Mouse (Mus musculus) adrenal gland, postnatal 10 days (tissue): ENCODE measurements around the gene Taok2. TPM values are rescaled to one million over a fixed set of nuclear protein-coding genes. Genes with fewer than 3 reads are reported as not detected.
"Not testable (repeated sequence)": the region's sequence is repeated elsewhere in the genome, so short reads cannot be mapped to it uniquely, and the experiment has no call there.

Source experiments
- DNase-seq: peaks from one replicate; pipeline ENCODE4 v3.0.0; 2021; ENCODE audit warnings: mixed read lengths
- long read RNA-seq, 2 experiments: library from polyadenylated mRNA; stranded (forward); transcript quantifications; one replicate each; pipeline ENCODE4 v2.0.0; 2021
- total RNA-seq, 2 experiments: library from RNA; stranded (reverse); gene quantifications; 2 replicates each; pipeline ENCODE4 v1.2.3; 2021

Taok2 gene
- 10 to 100 TPM; 69.7 to 85.8 TPM for total RNA-seq
- long read RNA-seq, experiment 1, full-length matches to known transcripts = 18 of 39 reads
- long read RNA-seq, experiment 1, partial matches to known transcripts = 8 of 39 reads
- long read RNA-seq, experiment 1, other reads (novel, unspliced or antisense) = 13 of 39 reads
- long read RNA-seq, experiment 2, full-length matches to known transcripts = 9 of 14 reads
- long read RNA-seq, experiment 2, partial matches to known transcripts = 0 of 14 reads
- long read RNA-seq, experiment 2, other reads (novel, unspliced or antisense) = 5 of 14 reads

- peak; percentile 98 for DNase-seq
Measured at GRCm38 (mm10) chr7:126884286-126885164, at the start of gene Taok2. Gene Taok2 (minus strand): TSS chr7:126884703.

GRCm38 (mm10) chr7:126932652-126933051 is 48.1 kb upstream of the Taok2 start:
- no peak for DNase-seq

GRCm38 (mm10) chr7:126929046-126929445 is 44.5 kb upstream of the Taok2 start:
- peak; percentile 55 for DNase-seq

GRCm38 (mm10) chr7:126928384-126929037 is 44.0 kb upstream of the Taok2 start, which contains the start of gene Kctd13:
Gene Kctd13 (plus strand): TSS chr7:126928879.
- DNase-seq = peak; percentile 96

GRCm38 (mm10) chr7:126926299-126926698 is 41.8 kb upstream of the Taok2 start:
- no peak for DNase-seq

- DNase-seq = no peak
Measured at GRCm38 (mm10) chr7:126923999-126924398, 39.5 kb upstream of the Taok2 start.

- DNase-seq = peak; percentile 59
Measured at GRCm38 (mm10) chr7:126922624-126923060, 38.1 kb upstream of the Taok2 start, which contains the start of gene Tmem219. Gene Tmem219 (minus strand): TSS chr7:126922917.

- no peak for DNase-seq
Measured at GRCm38 (mm10) chr7:126921563-126921962, 37.1 kb upstream of the Taok2 start.

- peak; percentile 39 for DNase-seq
Measured at GRCm38 (mm10) chr7:126919973-126920372, 35.5 kb upstream of the Taok2 start.

GRCm38 (mm10) chr7:126918356-126918755 is 33.9 kb upstream of the Taok2 start:
- not testable (repeated sequence) for DNase-seq

- no peak for DNase-seq
Measured at GRCm38 (mm10) chr7:126914844-126915243, 30.3 kb upstream of the Taok2 start.

GRCm38 (mm10) chr7:126905590-126905989 is 21.1 kb upstream of the Taok2 start:
- no peak for DNase-seq

GRCm38 (mm10) chr7:126899781-126900180 is 15.3 kb upstream of the Taok2 start:
- DNase-seq = not testable (repeated sequence)

GRCm38 (mm10) chr7:126898102-126898990 is 13.8 kb upstream of the Taok2 start:
- DNase-seq = peak; percentile 99

- no peak for DNase-seq
Measured at GRCm38 (mm10) chr7:126897390-126898101, 13.0 kb upstream of the Taok2 start.

- DNase-seq = no peak
Measured at GRCm38 (mm10) chr7:126896912-126897311, 12.4 kb upstream of the Taok2 start.

GRCm38 (mm10) chr7:126888852-126889251 is 4.3 kb upstream of the Taok2 start:
- DNase-seq = no peak

GRCm38 (mm10) chr7:126887281-126887680 is 2.8 kb upstream of the Taok2 start:
- DNase-seq = no peak

- DNase-seq = peak; percentile 40
Measured at GRCm38 (mm10) chr7:126883731-126884181, 747 bp downstream of the Taok2 start.

GRCm38 (mm10) chr7:126881040-126881439 is 3.5 kb downstream of the Taok2 start:
- DNase-seq = no peak

GRCm38 (mm10) chr7:126877239-126877638 is 7.3 kb downstream of the Taok2 start:
- DNase-seq = no peak
